Mouse (Mus musculus): ENCODE data around the gene Slc35c2.

DNA sequence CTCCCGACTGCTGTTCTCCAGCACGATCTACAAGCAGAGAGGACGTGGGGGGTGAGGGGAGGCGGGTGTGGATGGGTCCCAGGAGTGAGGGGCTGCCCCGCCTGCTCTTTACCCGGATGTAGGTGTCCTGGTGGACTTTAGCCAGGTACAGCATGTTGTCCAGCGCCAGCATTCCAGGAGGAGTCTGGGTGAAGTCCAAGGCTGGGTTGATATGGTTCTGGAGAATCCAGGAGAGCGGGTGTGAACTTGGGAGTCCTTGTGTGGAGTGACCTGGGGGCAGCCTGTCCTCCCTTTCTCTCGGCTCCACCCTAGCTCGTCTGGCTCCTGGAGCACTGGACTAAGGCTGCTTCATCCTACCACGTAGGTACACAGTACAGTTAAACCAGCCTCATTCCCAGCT, 9.8 kb upstream of the Slc35c2 start:
- TF ChIP-seq CTCF (IDR thresholded peaks at IDR 0.05; ENCODE audit: borderline replicate concordance, insufficient read depth, low read length) (no peak), POLR2A (IDR thresholded peaks at IDR 0.05; ENCODE audit: low read depth, low read length) (no peak)
